In genomic region chr6:66534366-66534941, GRCm38 (mm10) we compare ENCODE assay signal across 9 mouse cellular contexts. TPM values are rescaled to one million over a fixed set of nuclear protein-coding genes. Genes with fewer than 3 reads are reported as not detected.
DNase-seq lines count a peak whose midpoint lies in the region; ATAC-seq and TF ChIP-seq lines count a peak whose summit lies in the region.
"Had no signal": no experiment of that assay in that cellular context is flagged by ENCODE, and none has a peak within 500 bp of the region (broad histone marks: within the 10 kb centered on the region; RNA-seq: fewer than 3 reads in every experiment).

No protein-coding gene starts in this region.

- ATAC-seq in lung, embryonic 16.5 days (ENCODE audit: low read depth): no peak
- no peak for ATAC-seq in heart, postnatal 0 days (ENCODE audit: insufficient read depth, low read depth)

- no peak for TF ChIP-seq EP300 in heart, postnatal 0 days (IDR thresholded peaks at IDR 0.05; ENCODE audit: low read depth)

- peak overlapping the region; percentile 83 for H3K4me3 ChIP-seq in lung, embryonic 16.5 days (ENCODE audit: low read length)
- H3K4me3 ChIP-seq in brown adipose tissue, adult 24 weeks (ENCODE audit: insufficient read depth, low read depth, low read length): peak overlapping the region; percentile 58
- H3K4me3 ChIP-seq in heart, postnatal 0 days (ENCODE audit: low read depth, low read length): peak overlapping the region; percentile 65
- peak overlapping the region; percentile 85 for H3K4me3 ChIP-seq in midbrain, embryonic 10.5 days

- DNase-seq in lung, postnatal 4 days: no peak
- no peak for DNase-seq in heart, postnatal 0 days (ENCODE audit: low spot score)
- DNase-seq in midbrain, embryonic 10.5 days (ENCODE audit: low spot score): no peak
- no peak for DNase-seq in layer of hippocampus, adult 8-10 months (ENCODE audit: low spot score in 2 of 2)
- no peak for DNase-seq in urinary bladder, postnatal 14 days (ENCODE audit: low spot score)
- no peak for DNase-seq in layer of hippocampus, postnatal 10 days (ENCODE audit: low spot score in 2 of 2)

- H3K27me3 ChIP-seq in lung, embryonic 16.5 days (ENCODE audit: control insufficient read depth, insufficient read depth, low read depth, low read length): no peaks in the 10 kb centered on the region
- no peaks in the 10 kb centered on the region for H3K27me3 ChIP-seq in heart, postnatal 0 days (ENCODE audit: control insufficient read depth, insufficient read depth, low read length)
- no peaks in the 10 kb centered on the region for H3K27me3 ChIP-seq in midbrain, embryonic 10.5 days (ENCODE audit: low read depth, poor library complexity, severe bottlenecking)

- 68% methylated on average over 5 of the region's 5 CpGs for WGBS in lung, embryonic 16.5 days
- 71% methylated on average over 5 of the region's 5 CpGs for WGBS in heart, postnatal 0 days
- 80% methylated on average over 5 of the region's 5 CpGs for WGBS in midbrain, embryonic 10.5 days

- H3K4me2 ChIP-seq in lung, embryonic 16.5 days (ENCODE audit: low read depth, low read length): peak overlapping the region; percentile 54
- peak overlapping the region; percentile 64 for H3K4me2 ChIP-seq in heart, postnatal 0 days (ENCODE audit: low read depth, low read length)

- H3K4me1 ChIP-seq in lung, embryonic 16.5 days (replicated peaks; ENCODE audit: control insufficient read depth, insufficient read depth, low read length): peaks cover 19% of the 10 kb centered on the region
- no peaks in the 10 kb centered on the region for H3K4me1 ChIP-seq in brown adipose tissue, adult 24 weeks (ENCODE audit: control insufficient read depth, insufficient read depth, insufficient read length, low read length)
- H3K4me1 ChIP-seq in heart, postnatal 0 days (ENCODE audit: control insufficient read depth, insufficient read depth): peaks cover 13% of the 10 kb centered on the region
- H3K4me1 ChIP-seq in midbrain, embryonic 10.5 days: peaks cover 20% of the 10 kb centered on the region

- peak overlapping the region; percentile 74 for H3K27ac ChIP-seq in lung, embryonic 16.5 days (ENCODE audit: low read length)
- H3K27ac ChIP-seq in brown adipose tissue, adult 24 weeks (replicated peaks; ENCODE audit: low read depth, low read length): peak overlapping the region; percentile 75
- peak overlapping the region; percentile 86 for H3K27ac ChIP-seq in heart, postnatal 0 days (ENCODE audit: low read depth)
- H3K27ac ChIP-seq in midbrain, embryonic 10.5 days (replicated peaks): peak overlapping the region; percentile 94

- H3K9ac ChIP-seq in lung, embryonic 16.5 days (ENCODE audit: low read length): peak overlapping the region; percentile 66
- no peak overlapping the region for H3K9ac ChIP-seq in heart, postnatal 0 days (replicated peaks; ENCODE audit: low read depth, low read length)

- H3K9me3 ChIP-seq in lung, embryonic 16.5 days (ENCODE audit: control insufficient read depth, low read length): no peaks in the 10 kb centered on the region
- H3K9me3 ChIP-seq in heart, postnatal 0 days (replicated peaks; ENCODE audit: control insufficient read depth, low read length): no peaks in the 10 kb centered on the region
- no peaks in the 10 kb centered on the region for H3K9me3 ChIP-seq in midbrain, embryonic 10.5 days (replicated peaks)

- no peak for TF ChIP-seq CTCF in heart, postnatal 0 days (IDR thresholded peaks at IDR 0.05; ENCODE audit: low read depth)

- peaks cover under 1% of the 10 kb centered on the region; the same call in 1 of the 2 replicates for H3K36me3 ChIP-seq in lung, embryonic 16.5 days (ENCODE audit: control insufficient read depth, insufficient read depth, low read length)
- H3K36me3 ChIP-seq in heart, postnatal 0 days (replicated peaks; ENCODE audit: control insufficient read depth, insufficient read depth, low read length): peaks cover 6% of the 10 kb centered on the region; the same call in 1 of the 2 replicates
- peaks cover 24% of the 10 kb centered on the region for H3K36me3 ChIP-seq in midbrain, embryonic 10.5 days

RNA-seq across cellular contexts. Expression of gene Mad2l1, which starts 0.7 kb away (rescaled TPM):
- polyA plus RNA-seq in lung, embryonic 16.5 days (2015; fragmentation: Nextera tagmentation; extraction: Ambion mirVana): 114 and 125 TPM in 2 replicates
- polyA plus RNA-seq in brown adipose tissue, adult 24 weeks (2012; ENCODE audit: insufficient read depth, insufficient read length, missing spikeins): 3.5 and 5.8 TPM in 2 replicates
- total RNA-seq in heart, postnatal 0 days (2014; rRNA removed; ENCODE audit: low replicate concordance): 20.6 and 22.4 TPM in 2 replicates
- 32.7 and 32.8 TPM in 2 replicates for polyA plus RNA-seq in heart, postnatal 0 days (2015; fragmentation: Nextera tagmentation; extraction: Ambion mirVana)
- 139 and 158 TPM in 2 replicates for polyA plus RNA-seq in midbrain, embryonic 10.5 days (2016; fragmentation: Nextera tagmentation; extraction: Ambion mirVana)
- 1 to 10 TPM; 5.8 to 7.4 (median 6.9) TPM for total RNA-seq in layer of hippocampus, adult 8-10 months (2022)
- 1 to 10 TPM; 9.3 to 9.7 TPM for total RNA-seq in layer of hippocampus, postnatal 10 days (2021)

RNA-seq across cellular contexts. Expression of gene Vmn1r32, which starts 25.4 kb away (rescaled TPM):
- polyA plus RNA-seq in lung, embryonic 16.5 days (2015; fragmentation: Nextera tagmentation; extraction: Ambion mirVana): not detected in 2 replicates
- not detected in 2 replicates for polyA plus RNA-seq in brown adipose tissue, adult 24 weeks (2012; ENCODE audit: insufficient read depth, insufficient read length, missing spikeins)
- not detected in 2 replicates for total RNA-seq in heart, postnatal 0 days (2014; rRNA removed; ENCODE audit: low replicate concordance)
- not detected in 2 replicates for polyA plus RNA-seq in heart, postnatal 0 days (2015; fragmentation: Nextera tagmentation; extraction: Ambion mirVana)
- 0.05 and 0.15 TPM in 2 replicates for polyA plus RNA-seq in midbrain, embryonic 10.5 days (2016; fragmentation: Nextera tagmentation; extraction: Ambion mirVana)
- total RNA-seq in layer of hippocampus, adult 8-10 months (2022): not detected
- not detected for total RNA-seq in layer of hippocampus, postnatal 10 days (2021)
- polyA plus RNA-seq: frontal cortex, adult 2 months had no signal
